Mouse (Mus musculus) cortical plate, adult 2 months (tissue): ENCODE results near the gene Ddx55. TPM values are rescaled to one million over a fixed set of nuclear protein-coding genes. Genes with fewer than 3 reads are reported as not detected.

Experiments used
- H3K27ac ChIP-seq: fragments of 200-500 bp; 2 replicates; pipeline ENCODE4 v1.5.1; 2012; ENCODE audit warnings: low read length, control low read depth, inconsistent platforms; ENCODE audit not compliant: insufficient read depth
- H3K4me1 ChIP-seq: fragments of 200-500 bp; 2 replicates; pipeline ENCODE4 v1.6.1; 2011; ENCODE audit warnings: low read length; ENCODE audit not compliant: control insufficient read depth, insufficient read depth
- H3K4me3 ChIP-seq: fragments of 200-500 bp; 2 replicates; pipeline ENCODE4 v1.5.1; 2011; ENCODE audit warnings: mild to moderate bottlenecking, low read length, control low read depth; ENCODE audit not compliant: insufficient read depth
- CTCF ChIP-seq: fragments of 200-500 bp; IDR thresholded peaks from 2 replicates; pipeline ENCODE4 v1.5.1; 2011; ENCODE audit warnings: mild to moderate bottlenecking, control low read depth, low read length; ENCODE audit not compliant: insufficient read depth; ENCODE audit errors: extremely low read depth
- POLR2A ChIP-seq: fragments of 200-500 bp; IDR thresholded peaks from 2 replicates; pipeline ENCODE4 v1.6.1; 2011; ENCODE audit warnings: mild to moderate bottlenecking, low read length, control low read depth; ENCODE audit not compliant: insufficient read depth; ENCODE audit errors: extremely low read depth
- polyA plus RNA-seq: library from polyadenylated mRNA; depleted of rRNA; stranded (reverse); fragments of >200 nt; gene quantifications from 2 replicates; pipeline ENCODE4 v1.2.3, GENCODE M21; 2012; rRNA removed

Gene Ddx55
- polyA plus RNA-seq, 1 experiment, result 40.3 TPM

DNA sequence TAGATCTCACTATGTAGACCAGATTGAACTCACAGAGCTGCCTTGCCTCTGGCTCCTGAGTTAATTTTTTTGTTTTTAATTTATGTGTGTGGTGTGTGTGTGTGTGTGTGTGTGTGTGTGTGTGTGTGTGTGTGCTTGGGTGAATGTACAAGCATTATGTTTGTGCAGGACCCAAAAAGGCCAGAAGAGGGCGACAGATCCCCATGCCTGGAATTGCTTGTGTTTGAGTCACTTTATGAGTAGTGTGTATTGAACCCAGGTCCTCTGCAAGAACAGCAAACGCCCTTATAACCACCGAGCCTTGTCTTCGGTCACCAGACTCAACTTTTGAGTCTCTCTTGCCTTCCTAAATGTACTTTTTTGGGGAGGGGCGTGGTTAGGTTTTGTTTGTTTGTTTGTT, 49.7 kb downstream of the Ddx55 start:
- peak; percentile 63 for TF ChIP-seq CTCF
- TF ChIP-seq POLR2A, result no peak
- no peak overlapping the region for H3K27ac ChIP-seq
- no peaks in the 10 kb centered on the region for H3K4me1 ChIP-seq
- no peak overlapping the region for H3K4me3 ChIP-seq

DNA sequence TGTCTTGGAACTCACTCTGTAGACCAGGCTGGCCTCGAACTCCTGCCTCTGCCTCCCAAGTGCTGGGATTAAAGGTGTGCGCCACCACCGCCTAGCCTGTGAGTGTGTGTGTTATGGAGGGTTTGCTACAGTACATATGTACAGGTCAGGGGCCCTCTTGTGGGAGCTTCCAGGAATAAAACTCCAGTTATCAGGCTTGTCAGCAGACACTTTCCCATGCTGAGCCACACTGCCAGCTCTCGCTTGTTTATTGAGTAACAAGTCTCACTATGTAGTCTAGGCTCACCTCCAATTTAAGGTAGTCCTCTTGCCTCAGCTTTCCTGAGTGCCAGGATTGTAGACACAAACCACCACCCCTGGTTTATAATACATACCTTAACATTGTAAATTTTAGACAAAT, 51.6 kb downstream of the Ddx55 start:
- no peaks in the 10 kb centered on the region for H3K4me1 ChIP-seq

GRCm38 (mm10) chr5:124605041-124605622, 52.5 kb downstream of the Ddx55 start:
- TF ChIP-seq CTCF (no peak), POLR2A (no peak)
- Histone ChIP-seq H3K27ac (no peak overlapping the region), H3K4me3 (no peak overlapping the region), H3K4me1 (no peaks in the 10 kb centered on the region)

More for the DNA sequence above, 51.6 kb downstream of the Ddx55 start:
- no peak overlapping the region for H3K27ac ChIP-seq
- no peak overlapping the region for H3K4me3 ChIP-seq
- TF ChIP-seq CTCF (no peak), POLR2A (no peak)

DNA sequence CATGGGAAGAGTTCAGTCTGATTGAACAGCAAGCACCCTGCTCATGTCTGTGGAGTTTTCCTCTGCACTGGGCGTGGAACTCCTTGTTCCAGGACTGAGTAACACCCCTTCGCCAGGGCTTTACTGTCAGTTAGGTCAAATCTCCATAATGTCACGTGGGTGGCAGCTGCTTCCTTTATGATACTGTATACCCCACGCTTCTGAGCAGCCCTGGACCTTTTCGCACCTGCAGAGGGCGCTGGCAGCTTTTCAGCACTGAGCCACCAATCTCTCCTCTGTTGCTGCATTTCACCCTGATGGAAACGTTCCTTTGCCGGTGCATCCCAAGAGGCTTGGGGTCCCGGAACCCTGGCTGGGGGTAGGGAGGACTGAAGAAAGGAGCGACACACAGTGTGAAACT, 58.3 kb downstream of the Ddx55 start:
- no peak overlapping the region for H3K27ac ChIP-seq
- no peak overlapping the region for H3K4me3 ChIP-seq
- no peaks in the 10 kb centered on the region for H3K4me1 ChIP-seq
- no peak for TF ChIP-seq CTCF
- TF ChIP-seq POLR2A, result no peak

- TF ChIP-seq CTCF (no peak), POLR2A (no peak)
- H3K27ac ChIP-seq, result no peak overlapping the region
- H3K4me3 ChIP-seq, result no peak overlapping the region
- no peaks in the 10 kb centered on the region for H3K4me1 ChIP-seq
Measured at GRCm38 (mm10) chr5:124614709-124615108, 62.0 kb downstream of the Ddx55 start.

DNA sequence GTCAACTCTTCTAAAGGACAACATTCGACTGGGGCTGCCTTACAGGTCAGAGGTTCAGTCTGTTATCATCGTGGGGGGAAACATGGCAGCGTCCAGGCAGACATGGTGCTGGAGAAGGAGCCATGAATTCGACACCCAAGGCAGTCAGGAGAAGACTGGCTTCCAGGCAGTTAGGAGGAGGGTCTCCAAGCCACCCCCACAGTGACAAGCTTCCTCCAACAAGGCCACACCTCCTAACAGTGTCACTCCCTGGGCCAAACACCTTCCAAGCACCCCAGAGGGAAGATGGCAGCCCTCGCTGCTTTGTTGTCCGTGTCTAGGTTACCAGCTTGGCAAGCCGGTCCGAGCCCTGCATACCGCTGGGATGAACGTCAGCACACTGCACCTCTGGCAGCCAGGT, 66.0 kb downstream of the Ddx55 start:
- no peak for TF ChIP-seq CTCF
- no peak for TF ChIP-seq POLR2A
- H3K27ac ChIP-seq, result no peak overlapping the region
- H3K4me3 ChIP-seq, result no peak overlapping the region
- no peaks in the 10 kb centered on the region for H3K4me1 ChIP-seq

Other genes starting within 250 kb of the Ddx55 start
- gene Mphosph9, start 224.9 kb upstream of the Ddx55 start, polyA plus RNA-seq, result 21.0 and 22.3 TPM in 2 replicates
- gene 2810006K23Rik, start 224.8 kb upstream of the Ddx55 start, polyA plus RNA-seq, result 13.5 and 13.6 TPM in 2 replicates
- gene Cdk2ap1, start 189.8 kb upstream of the Ddx55 start, polyA plus RNA-seq, result 252 and 264 TPM in 2 replicates
- gene Sbno1, start 126.9 kb upstream of the Ddx55 start, polyA plus RNA-seq, result 56.4 and 57.2 TPM in 2 replicates
- 51.9 and 54.9 TPM in 2 replicates for gene Kmt5a, start 112.9 kb upstream of the Ddx55 start, polyA plus RNA-seq
- gene Rilpl2, start 74.5 kb upstream of the Ddx55 start, polyA plus RNA-seq, result 26.9 and 27.1 TPM in 2 replicates
- gene Snrnp35, start 69.7 kb upstream of the Ddx55 start, polyA plus RNA-seq, result 11.5 TPM in 2 replicates
- gene Rilpl1, start 21.5 kb upstream of the Ddx55 start, polyA plus RNA-seq, result 55.4 and 56.5 TPM in 2 replicates
- 110 and 121 TPM in 2 replicates for gene Tmed2, start 12.2 kb upstream of the Ddx55 start, polyA plus RNA-seq
- gene Eif2b1, start 26.3 kb downstream of the Ddx55 start, polyA plus RNA-seq, result 32.6 and 32.9 TPM in 2 replicates
- gene Gtf2h3, start 26.3 kb downstream of the Ddx55 start, polyA plus RNA-seq, result 46.0 and 47.5 TPM in 2 replicates
- 46.2 and 48.0 TPM in 2 replicates for gene Atp6v0a2, start 75.7 kb downstream of the Ddx55 start, polyA plus RNA-seq
- 0.66 and 0.77 TPM in 2 replicates for gene Dnah10, start 172.2 kb downstream of the Ddx55 start, polyA plus RNA-seq